In the genomic region with DNA sequence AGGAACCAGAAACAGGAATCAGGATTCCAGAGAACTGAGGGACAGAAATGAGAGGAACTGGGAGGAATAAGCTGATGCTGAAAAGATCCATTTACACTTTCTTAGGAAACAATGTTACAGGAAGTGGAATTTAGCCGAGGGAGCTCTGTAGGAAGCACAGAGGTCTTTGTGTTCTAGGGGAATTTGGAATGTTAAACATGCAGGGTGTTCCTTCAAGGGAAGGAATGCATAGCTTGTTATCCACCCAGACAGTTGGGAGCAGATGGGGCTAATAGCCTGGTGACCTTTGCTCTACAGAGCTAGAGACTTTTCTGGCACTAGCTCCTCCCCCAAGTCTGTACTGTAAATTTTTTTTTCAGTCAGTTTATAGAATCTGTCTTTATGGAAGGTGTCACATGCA, we compare ENCODE assay signal across 15 mouse cellular contexts.
DNase-seq lines count a peak whose midpoint lies in the region; ATAC-seq and TF ChIP-seq lines count a peak whose summit lies in the region.
"Had no signal": no experiment of that assay in that cellular context is flagged by ENCODE, and none has a peak within 500 bp of the region (broad histone marks: within the 10 kb centered on the region; RNA-seq: fewer than 3 reads in every experiment).

No protein-coding gene starts in this region.

- DNase-seq in kidney, postnatal 0 days (ENCODE audit: low spot score) = peak; percentile 83
- DNase-seq in kidney, adult 2 months = no peak
- no peak for DNase-seq in Patski (ENCODE audit: low read depth, low spot score)
- DNase-seq in embryonic facial prominence, embryonic 14.5 days (ENCODE audit: low spot score) = peak; percentile 48
- DNase-seq in testis, postnatal 10 days (ENCODE audit: low spot score) = peak; percentile 35
- DNase-seq in gastrocnemius, postnatal 4 days (ENCODE audit: low spot score in 2 of 2) = no peak
- no peak for DNase-seq in frontal cortex, postnatal 36 days (ENCODE audit: low spot score in 2 of 2)
- DNase-seq: cerebellum, adult 18-20 months; gastrocnemius, postnatal 10 days; kidney, adult 8-10 months; midbrain, embryonic 14.5 days had no signal

- no peak overlapping the region for H3K4me2 ChIP-seq in kidney, postnatal 0 days (ENCODE audit: low read length)
- no peak overlapping the region for H3K4me2 ChIP-seq in embryonic facial prominence, embryonic 14.5 days (ENCODE audit: low read depth, low read length)
- H3K4me2 ChIP-seq: hindbrain, embryonic 13.5 days; stomach, embryonic 15.5 days had no signal

- CTCF ChIA-PET in Patski (lab: Charles Lee) = no interaction called here

- no peak for TF ChIP-seq CTCF in kidney, postnatal 0 days (IDR thresholded peaks at IDR 0.05; ENCODE audit: low read depth)
- no peak for TF ChIP-seq CTCF in kidney, adult 2 months (conservative IDR thresholded peaks at IDR 0.05; ENCODE audit: insufficient read depth, insufficient read length, low read depth, low read length)
- no peak for TF ChIP-seq CTCF in Patski (IDR thresholded peaks at IDR 0.05)

- no peak overlapping the region for H3K4me3 ChIP-seq in kidney, postnatal 0 days (replicated peaks; ENCODE audit: low read depth, low read length)
- no peak overlapping the region for H3K4me3 ChIP-seq in kidney, adult 2 months (ENCODE audit: insufficient read depth, low read depth, low read length)
- H3K4me3 ChIP-seq in embryonic facial prominence, embryonic 14.5 days (ENCODE audit: low read depth, low read length) = no peak overlapping the region
- H3K4me3 ChIP-seq: hindbrain, embryonic 13.5 days; stomach, embryonic 15.5 days had no signal

- no peaks in the 10 kb centered on the region for H3K27me3 ChIP-seq in kidney, postnatal 0 days (ENCODE audit: insufficient read depth, low read length)
- H3K27me3 ChIP-seq in kidney, adult 2 months (replicated peaks; ENCODE audit: control insufficient read depth, insufficient read depth, low read length) = no peaks in the 10 kb centered on the region
- H3K27me3 ChIP-seq in Patski = no peaks in the 10 kb centered on the region
- H3K27me3 ChIP-seq in embryonic facial prominence, embryonic 14.5 days (replicated peaks; ENCODE audit: control insufficient read depth, insufficient read depth, low read length) = no peaks in the 10 kb centered on the region
- H3K27me3 ChIP-seq: stomach, embryonic 15.5 days had no signal

- H3K9me3 ChIP-seq in kidney, postnatal 0 days (replicated peaks; ENCODE audit: low read length) = no peaks in the 10 kb centered on the region
- H3K9me3 ChIP-seq in embryonic facial prominence, embryonic 14.5 days (ENCODE audit: control insufficient read depth, low read length) = no peaks in the 10 kb centered on the region
- H3K9me3 ChIP-seq: hindbrain, embryonic 13.5 days; stomach, embryonic 15.5 days had no signal

- TF ChIP-seq POLR2A in kidney, adult 2 months (IDR thresholded peaks at IDR 0.05; ENCODE audit: low read depth, low read length) = no peak

- POLR2A ChIA-PET in Patski (lab: Charles Lee) = interaction anchor here (0.7 kb wide), 1 partner anchor 116 kb away, joined by 3 read pairs; no protein-coding TSS in a partner anchor

- WGBS in kidney, postnatal 0 days = 15% methylated on average over 1 of the region's 1 CpGs
- WGBS in kidney, adult 2 months = 11% methylated on average over 1 of the region's 1 CpGs
- 3% methylated on average over 1 of the region's 1 CpGs for WGBS in embryonic facial prominence, embryonic 14.5 days

- no peak overlapping the region for H3K27ac ChIP-seq in kidney, postnatal 0 days
- H3K27ac ChIP-seq in kidney, adult 2 months (ENCODE audit: insufficient read depth, low read depth, low read length) = no peak overlapping the region
- H3K27ac ChIP-seq in embryonic facial prominence, embryonic 14.5 days (replicated peaks; ENCODE audit: low read depth, low read length) = 0 out of 2 replicates have a peak overlapping the region, but pooled peaks have one; percentile 44
- H3K27ac ChIP-seq: hindbrain, embryonic 13.5 days; macrophage; stomach, embryonic 15.5 days had no signal

- no peak overlapping the region for H3K9ac ChIP-seq in kidney, postnatal 0 days (ENCODE audit: low read depth, low read length)
- no peak overlapping the region for H3K9ac ChIP-seq in embryonic facial prominence, embryonic 14.5 days (ENCODE audit: low read depth, low read length)
- H3K9ac ChIP-seq: hindbrain, embryonic 13.5 days; stomach, embryonic 15.5 days had no signal

- ATAC-seq in kidney, postnatal 0 days (replicated peaks; ENCODE audit: low FRiP score, low read depth) = no peak
- peak; percentile 54 for ATAC-seq in Patski
- no peak for ATAC-seq in embryonic facial prominence, embryonic 14.5 days (ENCODE audit: low read depth)
- ATAC-seq: CD4-positive, CD25-positive, alpha-beta regulatory T cell, adult 4 months had no signal

- in situ Hi-C loops in Patski (cut with MboI; ENCODE audit: low pct_unique_long_range_greater_than_20kb) = loop anchor here (10.0 to 25.0 kb wide), 2 partner anchors 291 to 311 kb away; a partner anchor contains a TSS

- H3K4me1 ChIP-seq in kidney, postnatal 0 days (replicated peaks; ENCODE audit: insufficient read depth, low read length) = no peaks in the 10 kb centered on the region
- H3K4me1 ChIP-seq in kidney, adult 2 months (ENCODE audit: control insufficient read depth, insufficient read depth, low read length) = 0 out of 2 replicates have a peak, but pooled peaks cover 3% of the 10 kb centered on the region
- no peaks in the 10 kb centered on the region for H3K4me1 ChIP-seq in embryonic facial prominence, embryonic 14.5 days (ENCODE audit: control insufficient read depth, insufficient read depth, low read length)
- H3K4me1 ChIP-seq: stomach, embryonic 15.5 days had no signal

- H3K36me3 ChIP-seq in kidney, postnatal 0 days (ENCODE audit: insufficient read depth, low read length) = no peaks in the 10 kb centered on the region
- no peaks in the 10 kb centered on the region for H3K36me3 ChIP-seq in kidney, adult 2 months (ENCODE audit: control insufficient read depth, insufficient read depth, low read length)
- no peaks in the 10 kb centered on the region for H3K36me3 ChIP-seq in embryonic facial prominence, embryonic 14.5 days (ENCODE audit: control insufficient read depth, insufficient read depth, low read length)
- H3K36me3 ChIP-seq: hindbrain, embryonic 13.5 days; stomach, embryonic 15.5 days had no signal

Comparison
In these comparisons a context has a peak if more than half of its experiments do, and no peak if none do; other contexts are left out.
1. DNase-seq: peak in kidney, postnatal 0 days (single experiment), embryonic facial prominence, embryonic 14.5 days (single experiment) and testis, postnatal 10 days (single experiment); none in kidney, adult 2 months (single experiment), Patski (single experiment), gastrocnemius, postnatal 4 days (0 of 2) and frontal cortex, postnatal 36 days (0 of 2).